Mouse (Mus musculus): ENCODE results near the gene Ppid. TPM values are rescaled to one million over a fixed set of nuclear protein-coding genes. Genes with fewer than 3 reads are reported as not detected.

The Ppid gene
- polyA plus RNA-seq, 1 experiment = 48.1 TPM

DNA sequence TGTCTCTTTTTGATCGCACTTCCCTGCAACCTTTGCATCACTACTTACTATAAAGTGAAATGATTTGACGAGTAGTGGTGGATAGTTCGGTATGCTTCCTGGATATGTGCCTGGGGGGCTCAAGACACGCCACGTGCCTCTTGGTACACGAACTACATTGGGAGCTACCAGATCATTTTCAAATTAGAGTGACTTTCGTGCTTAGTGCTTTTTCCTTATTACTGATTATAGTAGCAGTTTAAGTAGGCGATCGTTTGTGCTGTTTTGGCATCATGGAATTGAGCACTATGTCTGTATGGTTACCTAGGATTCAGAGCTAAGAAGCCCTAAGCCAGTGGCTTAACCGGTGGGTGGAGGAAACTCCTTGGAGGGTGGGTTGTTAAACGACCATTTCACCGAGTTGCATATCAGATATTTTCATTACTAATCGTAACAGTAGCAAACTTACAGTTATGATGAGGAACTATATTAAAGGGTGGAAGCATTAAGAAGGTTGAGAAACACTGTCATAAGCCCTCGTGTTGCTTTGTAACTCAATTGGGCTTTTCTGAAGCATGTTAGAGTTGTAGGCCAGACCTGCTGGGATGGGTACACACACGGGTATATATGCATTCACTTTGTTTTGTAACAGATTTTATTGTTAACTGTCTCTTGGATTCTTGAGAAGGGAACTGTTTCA, 790 bp downstream of the Ppid start:
- Histone ChIP-seq H3K79me3 (ENCODE audit: low read depth) (peaks cover 40% of the 10 kb centered on the region), H3K79me2 (ENCODE audit: control insufficient read depth, insufficient read depth) (peaks cover 51% of the 10 kb centered on the region), H3K4me3 (ENCODE audit: insufficient read depth, poor library complexity, severe bottlenecking) (peak overlapping the region; percentile 90), H3ac (ENCODE audit: control insufficient read depth, insufficient read length, low read depth) (peak overlapping the region; percentile 83), H3K36me3 (ENCODE audit: control insufficient read depth, insufficient read depth) (peaks cover 42% of the 10 kb centered on the region), H3K27me3 (ENCODE audit: control insufficient read depth, insufficient read depth, insufficient read length) (no peaks in the 10 kb centered on the region)
- TF ChIP-seq USF1 (IDR thresholded peaks at IDR 0.05; ENCODE audit: low read depth) = no peak

GRCm38 (mm10) chr3:79595468-79595867, 4.3 kb downstream of the Ppid start:
- no peaks in the 10 kb centered on the region for H3K27me3 ChIP-seq (ENCODE audit: control insufficient read depth, insufficient read depth, insufficient read length)
- no peak overlapping the region for H3ac ChIP-seq (ENCODE audit: control insufficient read depth, insufficient read length, low read depth)
- peaks cover 40% of the 10 kb centered on the region for H3K79me3 ChIP-seq (ENCODE audit: low read depth)
- TF ChIP-seq CTCF (IDR thresholded peaks at IDR 0.05; ENCODE audit: control insufficient read depth, insufficient read depth, insufficient read length) (no peak), MYOG (IDR thresholded peaks at IDR 0.05; ENCODE audit: control insufficient read depth, extremely low read depth, insufficient read length) (no peak)
- H3K4me3 ChIP-seq (ENCODE audit: insufficient read depth, poor library complexity, severe bottlenecking) = no peak overlapping the region
- peaks cover 76% of the 10 kb centered on the region for H3K36me3 ChIP-seq (ENCODE audit: control insufficient read depth, insufficient read depth)
- H3K79me2 ChIP-seq (ENCODE audit: control insufficient read depth, insufficient read depth) = peaks cover 51% of the 10 kb centered on the region

DNA sequence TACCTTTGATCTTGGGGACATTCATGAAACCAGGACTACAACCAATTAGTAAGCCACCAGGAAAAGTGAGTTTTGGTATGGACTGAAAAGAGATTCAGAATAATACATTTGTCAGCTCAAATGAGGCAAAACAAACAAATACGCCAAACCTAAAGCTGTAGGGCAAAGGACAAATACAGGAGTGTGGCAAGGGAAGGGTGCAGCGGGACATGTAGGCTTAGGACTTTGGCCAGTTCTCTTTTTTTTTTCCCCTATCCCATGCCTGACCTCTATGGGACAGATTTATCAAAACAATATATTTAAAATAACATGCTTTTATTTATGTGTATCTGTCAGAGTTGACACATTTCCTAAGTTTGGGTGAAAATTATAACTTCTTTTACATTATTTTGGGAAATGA, 18.7 kb downstream of the Ppid start:
- Histone ChIP-seq H3K79me2 (ENCODE audit: control insufficient read depth, insufficient read depth) (no peaks in the 10 kb centered on the region), H3K4me3 (ENCODE audit: insufficient read depth, poor library complexity, severe bottlenecking) (no peak overlapping the region), H3ac (ENCODE audit: control insufficient read depth, insufficient read length, low read depth) (no peak overlapping the region), H3K79me3 (ENCODE audit: low read depth) (no peaks in the 10 kb centered on the region), H3K27me3 (ENCODE audit: control insufficient read depth, insufficient read depth, insufficient read length) (no peaks in the 10 kb centered on the region), H3K36me3 (ENCODE audit: control insufficient read depth, insufficient read depth) (peaks cover 59% of the 10 kb centered on the region)
- TF ChIP-seq CTCF (IDR thresholded peaks at IDR 0.05; ENCODE audit: control insufficient read depth, insufficient read depth, insufficient read length) (no peak), MYOG (IDR thresholded peaks at IDR 0.05; ENCODE audit: control insufficient read depth, extremely low read depth, insufficient read length) (no peak), MAX (IDR thresholded peaks at IDR 0.05) (no peak), CEBPB (IDR thresholded peaks at IDR 0.05; ENCODE audit: low read depth) (no peak), FOSL1 (IDR thresholded peaks at IDR 0.05; ENCODE audit: insufficient read depth, low read length, poor library complexity, severe bottlenecking) (no peak)

DNA sequence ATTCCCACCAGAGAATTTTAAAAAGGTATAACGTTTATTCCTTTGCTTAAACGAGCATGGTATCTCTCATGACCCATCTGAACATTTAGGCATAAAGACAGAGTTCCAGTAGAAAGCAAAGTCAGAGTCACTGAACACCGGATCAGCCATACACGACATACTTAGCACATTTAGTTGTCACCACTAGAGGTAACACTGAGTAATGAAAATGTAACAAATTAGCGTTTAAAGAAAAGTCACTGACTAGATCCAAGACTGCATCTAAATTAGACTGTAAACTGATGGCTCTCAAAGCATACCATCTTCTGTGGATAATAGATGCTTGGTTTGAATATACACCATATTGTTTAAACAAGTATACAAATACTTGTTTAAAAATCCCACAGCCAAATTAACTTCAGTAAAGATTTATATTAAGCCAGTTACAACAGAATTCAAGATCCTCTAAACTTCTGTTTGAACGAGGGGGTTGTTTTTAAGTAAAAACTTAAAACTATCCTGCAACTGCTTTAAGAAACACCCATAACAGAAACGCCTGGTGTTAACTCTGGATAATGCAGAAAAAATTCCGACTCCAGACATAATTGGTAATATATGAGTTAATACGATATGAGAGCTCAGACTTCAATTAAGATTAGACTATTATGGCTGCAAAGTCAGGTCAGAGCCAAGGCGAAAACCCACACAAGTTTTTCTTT, 36.5 kb downstream of the Ppid start:
- Histone ChIP-seq H3K27me3 (ENCODE audit: control insufficient read depth, insufficient read depth, insufficient read length) (no peaks in the 10 kb centered on the region), H3K79me2 (ENCODE audit: control insufficient read depth, insufficient read depth) (peaks cover 34% of the 10 kb centered on the region), H3K4me3 (ENCODE audit: insufficient read depth, poor library complexity, severe bottlenecking) (peak overlapping the region; percentile 85), H3K36me3 (ENCODE audit: control insufficient read depth, insufficient read depth) (peaks cover 10% of the 10 kb centered on the region), H3K79me3 (ENCODE audit: low read depth) (peaks cover 7% of the 10 kb centered on the region), H3ac (ENCODE audit: control insufficient read depth, insufficient read length, low read depth) (no peak overlapping the region)
- TF ChIP-seq MAX (IDR thresholded peaks at IDR 0.05) = no peak
- no peak for TF ChIP-seq CTCF (IDR thresholded peaks at IDR 0.05; ENCODE audit: control insufficient read depth, insufficient read depth, insufficient read length)
- TF ChIP-seq MYOG (IDR thresholded peaks at IDR 0.05; ENCODE audit: control insufficient read depth, extremely low read depth, insufficient read length) = no peak
- no peak for TF ChIP-seq USF1 (IDR thresholded peaks at IDR 0.05; ENCODE audit: low read depth)
- TF ChIP-seq MYOD1 (IDR thresholded peaks at IDR 0.05; ENCODE audit: control insufficient read depth, insufficient read length, low read depth) = no peak
- TF ChIP-seq CEBPB (IDR thresholded peaks at IDR 0.05; ENCODE audit: low read depth) = no peak
- TF ChIP-seq FOSL1 (IDR thresholded peaks at IDR 0.05; ENCODE audit: insufficient read depth, low read length, poor library complexity, severe bottlenecking) = no peak

DNA sequence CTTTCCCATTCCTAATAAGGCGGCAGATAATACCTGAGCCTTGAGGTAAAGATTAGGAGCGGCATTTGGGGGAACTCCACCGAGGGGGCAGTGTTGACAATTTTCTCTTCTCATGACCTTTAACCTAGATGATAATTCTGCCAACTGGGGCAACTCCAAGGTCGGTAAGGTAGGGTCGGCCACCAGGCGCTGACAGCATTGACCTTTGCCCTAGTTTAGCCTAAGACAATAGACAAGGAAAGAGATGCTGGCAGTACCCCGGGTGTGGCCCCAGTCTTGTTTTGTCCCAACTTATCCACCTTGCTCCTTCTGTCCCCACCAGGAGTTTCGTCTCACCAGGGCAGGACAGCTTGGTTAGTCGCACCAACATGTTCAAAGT, 37.0 kb downstream of the Ppid start:
- peaks cover 7% of the 10 kb centered on the region for H3K79me3 ChIP-seq (ENCODE audit: low read depth)
- H3K27me3 ChIP-seq (ENCODE audit: control insufficient read depth, insufficient read depth, insufficient read length) = no peaks in the 10 kb centered on the region
- peak overlapping the region; percentile 82 for H3ac ChIP-seq (ENCODE audit: control insufficient read depth, insufficient read length, low read depth)
- TF ChIP-seq CTCF (IDR thresholded peaks at IDR 0.05; ENCODE audit: control insufficient read depth, insufficient read depth, insufficient read length) (no peak), MAX (IDR thresholded peaks at IDR 0.05) (no peak), MYOD1 (IDR thresholded peaks at IDR 0.05; ENCODE audit: control insufficient read depth, insufficient read length, low read depth) (no peak), MYOG (IDR thresholded peaks at IDR 0.05; ENCODE audit: control insufficient read depth, extremely low read depth, insufficient read length) (no peak), USF1 (IDR thresholded peaks at IDR 0.05; ENCODE audit: low read depth) (no peak), CEBPB (IDR thresholded peaks at IDR 0.05; ENCODE audit: low read depth) (no peak), FOSL1 (IDR thresholded peaks at IDR 0.05; ENCODE audit: insufficient read depth, low read length, poor library complexity, severe bottlenecking) (no peak)
- peak overlapping the region; percentile 85 for H3K4me3 ChIP-seq (ENCODE audit: insufficient read depth, poor library complexity, severe bottlenecking)
- peaks cover 11% of the 10 kb centered on the region for H3K36me3 ChIP-seq (ENCODE audit: control insufficient read depth, insufficient read depth)
- H3K79me2 ChIP-seq (ENCODE audit: control insufficient read depth, insufficient read depth) = peaks cover 34% of the 10 kb centered on the region

All from C2C12 (cell line).